Mouse (Mus musculus) embryo, embryonic 9.5 days (tissue): ENCODE data around the gene Dnaic2.

Experiments used
- DNase-seq: peaks from one replicate; pipeline ENCODE4 v3.0.0-alpha.2; 2017; ENCODE audit errors: extremely low spot score

Dnaic2 gene

DNA sequence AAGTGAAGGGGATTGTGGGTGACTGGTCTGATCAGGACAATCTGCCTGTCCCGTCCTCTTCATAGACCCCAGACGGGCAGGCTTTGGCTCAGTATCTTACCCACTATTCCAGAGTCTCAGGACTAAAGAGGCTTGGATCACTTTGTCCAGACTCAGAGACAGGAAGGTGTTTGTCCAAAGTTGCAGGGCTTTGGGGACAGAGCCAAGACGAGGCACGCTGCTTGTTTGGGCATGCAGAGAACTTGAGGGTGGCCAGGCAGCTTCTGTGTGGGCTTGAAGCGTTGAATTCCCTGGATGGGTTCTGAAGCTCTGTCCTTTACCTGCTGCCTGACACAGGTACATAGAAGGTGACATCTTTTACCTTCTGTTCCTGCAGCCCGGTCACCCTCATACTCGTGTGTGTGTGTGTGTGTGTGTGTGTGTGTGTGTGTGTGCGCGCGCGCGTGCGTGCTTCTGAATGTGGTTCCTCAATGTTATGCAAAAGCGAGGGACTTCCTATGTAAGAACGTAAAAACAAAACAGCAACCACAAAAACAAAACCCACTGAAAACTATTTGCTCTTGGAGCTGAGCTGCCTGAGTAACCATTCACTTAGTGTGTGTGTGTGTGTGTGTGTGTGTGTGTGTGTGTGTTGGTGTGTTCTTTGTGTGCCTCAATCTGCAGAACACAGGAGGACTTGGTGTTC is 24.8 kb upstream of the Dnaic2 start:
- DNase-seq = no peak

DNA sequence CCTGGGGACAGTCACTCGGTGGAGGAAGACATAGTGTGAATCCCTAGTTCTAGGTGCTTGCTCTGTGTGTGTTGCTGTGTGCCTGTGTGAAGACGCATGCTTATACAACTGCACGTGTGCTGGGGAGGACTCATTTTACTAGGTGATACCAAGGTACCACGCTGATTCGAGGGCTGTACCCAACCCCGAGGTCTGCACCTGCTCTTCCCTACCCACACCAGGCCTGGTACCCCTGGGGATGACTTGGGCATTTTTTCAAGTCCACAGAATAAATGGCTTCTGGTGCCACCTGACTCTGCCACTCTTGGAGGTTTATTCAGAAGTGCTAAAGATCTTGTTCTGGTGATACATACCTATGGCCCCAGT is 24.2 kb upstream of the Dnaic2 start:
- no peak for DNase-seq

- no peak for DNase-seq
Measured at GRCm38 (mm10) chr11:114704071-114704913, 22.9 kb upstream of the Dnaic2 start.

- DNase-seq = no peak
Measured at GRCm38 (mm10) chr11:114706358-114706757, 20.9 kb upstream of the Dnaic2 start.

GRCm38 (mm10) chr11:114711393-114711792 is 15.8 kb upstream of the Dnaic2 start:
- DNase-seq = no peak

- no peak for DNase-seq
Measured at GRCm38 (mm10) chr11:114711861-114712260, 15.3 kb upstream of the Dnaic2 start.

DNA sequence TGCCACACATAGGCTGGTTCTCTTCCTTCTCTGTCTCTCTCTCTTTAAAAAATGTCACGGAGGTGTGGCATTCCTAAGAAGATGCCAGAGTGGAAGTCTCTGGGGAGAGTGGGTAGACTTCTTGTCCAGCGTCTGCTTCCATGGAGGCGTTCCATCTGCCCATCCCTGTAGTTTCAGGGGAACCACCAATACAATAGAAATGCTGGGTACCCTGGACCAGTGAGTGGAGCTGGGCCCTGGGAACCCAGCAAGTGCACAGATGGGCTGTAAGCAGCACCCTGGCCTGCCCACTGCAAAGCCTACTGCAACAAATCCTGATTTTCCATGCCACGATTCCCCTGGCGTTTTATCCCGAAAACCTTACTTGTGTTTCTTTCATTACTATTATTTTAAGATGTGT is 12.7 kb upstream of the Dnaic2 start:
- no peak for DNase-seq

DNA sequence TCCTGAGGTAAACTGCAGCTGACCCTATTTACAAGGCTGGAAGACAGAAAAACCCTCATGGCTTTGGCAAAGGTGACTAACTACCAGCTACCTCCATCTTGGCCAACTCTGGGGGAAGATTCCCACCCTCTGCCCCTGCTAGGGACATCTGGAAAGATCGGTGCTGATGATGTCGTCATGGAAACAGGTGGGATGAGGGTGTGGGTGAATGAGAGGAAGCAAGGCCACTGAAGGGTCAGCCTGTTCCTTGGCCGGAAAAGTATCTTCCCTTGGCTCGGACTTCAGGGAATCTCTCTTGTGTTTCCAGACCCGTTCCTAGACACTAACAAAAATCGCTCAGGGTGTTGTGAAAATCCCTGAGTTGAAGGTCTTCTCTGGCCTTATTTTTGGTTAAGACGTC is 11.7 kb upstream of the Dnaic2 start:
- DNase-seq = no peak

DNA sequence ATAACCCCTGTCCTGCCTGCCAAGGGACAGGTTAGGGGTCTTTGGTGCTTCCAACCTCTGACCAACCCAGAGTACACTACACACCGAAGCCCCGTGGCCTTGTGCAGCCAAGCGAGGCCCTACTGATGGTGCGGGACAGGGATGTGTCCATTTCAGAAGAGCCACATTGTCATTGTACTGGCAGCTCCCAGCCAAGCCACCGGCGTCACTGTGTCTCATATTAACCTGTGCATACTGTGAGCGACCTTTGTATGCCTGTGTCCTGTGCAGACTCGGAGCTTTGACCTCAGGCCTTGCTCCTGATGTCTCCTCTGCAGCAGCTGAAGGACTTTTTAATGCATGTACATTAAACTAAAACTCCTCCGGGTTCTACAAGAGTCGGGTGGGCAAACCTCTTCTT is 6.7 kb upstream of the Dnaic2 start:
- DNase-seq = no peak

DNA sequence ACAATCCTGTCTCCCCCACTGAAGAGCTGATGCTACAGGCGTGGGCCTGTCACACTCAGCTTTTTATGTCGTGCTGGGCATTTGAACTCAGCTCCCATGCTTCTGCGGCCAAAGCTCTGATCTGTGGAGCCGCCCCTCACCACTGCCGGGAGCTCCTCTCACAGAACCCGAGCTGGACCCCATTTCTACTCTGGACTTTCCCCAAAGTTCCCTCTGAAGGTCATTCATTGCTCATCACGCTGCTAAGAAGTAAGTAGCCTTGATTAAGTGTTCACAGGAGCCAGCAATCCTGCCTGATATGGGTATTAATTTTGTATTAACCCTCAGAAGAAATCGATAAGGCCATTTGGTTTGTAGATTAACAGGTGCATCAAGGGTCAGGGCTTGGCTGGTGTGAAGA is 4.8 kb upstream of the Dnaic2 start:
- DNase-seq = no peak

DNA sequence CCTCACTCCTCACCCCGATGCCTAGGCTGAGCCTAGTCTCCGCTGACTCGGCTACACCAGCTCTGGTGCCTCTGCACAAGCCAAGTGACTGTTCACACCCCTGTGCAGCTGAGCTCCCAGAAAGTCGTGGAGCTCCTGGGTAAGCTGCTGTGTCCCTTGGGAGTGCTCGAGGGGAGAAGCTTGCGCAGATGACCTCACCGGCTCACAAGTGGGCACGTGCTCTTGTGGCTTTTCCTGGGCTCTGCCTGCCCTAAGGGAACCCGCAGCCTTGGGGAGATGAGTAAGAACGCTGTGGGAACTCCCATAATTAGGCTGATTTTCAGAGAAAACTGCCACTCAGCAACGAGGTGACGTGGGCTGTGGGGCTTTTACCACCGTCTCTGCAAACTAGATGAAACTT is 4.2 kb upstream of the Dnaic2 start:
- DNase-seq = no peak

GRCm38 (mm10) chr11:114724787-114725590 is 2.2 kb upstream of the Dnaic2 start:
- no peak for DNase-seq

- no peak for DNase-seq
Measured at GRCm38 (mm10) chr11:114727826-114728186, 598 bp downstream of the Dnaic2 start.

GRCm38 (mm10) chr11:114728333-114728732 is 1.1 kb downstream of the Dnaic2 start:
- DNase-seq = no peak

DNA sequence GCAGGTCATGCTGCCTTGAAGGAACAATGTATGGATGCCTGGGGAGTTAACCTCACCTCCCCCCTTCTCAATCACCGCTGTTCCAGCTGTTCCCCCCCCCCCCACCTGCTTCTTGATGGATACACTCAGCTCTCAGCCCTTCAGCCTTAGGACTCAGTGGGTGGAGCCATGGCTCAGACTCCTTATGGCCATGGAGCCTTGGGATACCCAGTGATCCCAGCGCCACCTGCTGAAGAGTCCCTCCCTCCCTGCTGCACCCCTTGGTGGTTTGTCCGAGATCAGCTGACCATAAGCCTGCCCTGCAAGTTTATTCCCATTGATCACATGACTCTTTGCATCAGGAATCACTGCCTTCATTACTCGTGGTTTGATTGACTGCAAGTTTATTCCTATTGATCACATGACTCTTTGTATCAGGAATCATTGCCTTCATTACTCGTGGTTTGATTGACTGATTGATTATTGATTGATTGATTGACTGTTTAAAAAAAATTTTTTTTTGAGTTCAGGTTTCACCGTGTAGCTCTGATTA is 2.7 kb downstream of the Dnaic2 start:
- DNase-seq = no peak

DNA sequence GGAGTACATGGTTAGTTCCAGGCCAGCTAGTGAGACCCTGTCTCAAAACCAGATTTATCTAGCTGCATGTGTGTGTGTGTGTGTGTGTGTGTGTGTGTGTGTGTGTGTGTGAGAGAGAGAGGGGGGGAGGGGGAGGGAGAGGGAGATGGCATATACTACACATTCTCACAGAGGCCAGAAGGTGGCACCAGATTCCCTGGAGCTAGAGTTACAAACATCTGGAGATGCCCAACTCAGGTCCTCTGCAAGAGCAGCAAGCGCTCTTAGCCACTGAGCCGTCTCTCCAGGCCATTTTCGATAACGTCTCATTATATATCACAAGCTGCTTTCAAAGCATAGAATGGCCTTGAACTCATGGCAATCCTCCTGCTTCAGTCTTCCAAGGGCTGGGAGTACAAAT is 4.5 kb downstream of the Dnaic2 start:
- DNase-seq = no peak

GRCm38 (mm10) chr11:114732890-114733289 is 5.7 kb downstream of the Dnaic2 start:
- DNase-seq = no peak

DNA sequence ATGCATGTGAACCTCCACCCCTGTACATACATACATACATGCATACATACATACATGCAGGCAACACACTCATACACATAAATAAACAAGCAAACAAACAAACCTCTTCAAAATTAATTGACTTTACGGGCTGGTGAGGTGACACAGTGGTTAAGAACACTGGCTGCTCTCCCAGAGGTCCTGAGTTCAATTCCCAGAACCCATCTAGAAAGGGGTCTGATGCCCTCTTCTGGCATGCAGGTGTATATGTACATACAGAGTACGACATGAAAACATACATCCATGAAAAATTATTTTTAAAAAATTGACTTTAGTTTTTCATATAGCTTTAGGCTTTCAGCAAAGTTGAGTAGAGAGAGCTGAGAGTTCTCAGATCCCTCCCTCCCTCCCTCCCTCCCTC is 8.9 kb downstream of the Dnaic2 start:
- DNase-seq = no peak

- peak; percentile 64 for DNase-seq
Measured at GRCm38 (mm10) chr11:114736913-114737624, 9.9 kb downstream of the Dnaic2 start.

GRCm38 (mm10) chr11:114740598-114740997 is 13.4 kb downstream of the Dnaic2 start:
- DNase-seq = peak; percentile 25

- DNase-seq = no peak
Measured at GRCm38 (mm10) chr11:114741451-114741850, 14.2 kb downstream of the Dnaic2 start.

- DNase-seq = peak; percentile 92
Measured at GRCm38 (mm10) chr11:114745134-114745533, 17.9 kb downstream of the Dnaic2 start.
